Mouse (Mus musculus): ENCODE data around the gene Tenm4.

The Tenm4 gene

DNA sequence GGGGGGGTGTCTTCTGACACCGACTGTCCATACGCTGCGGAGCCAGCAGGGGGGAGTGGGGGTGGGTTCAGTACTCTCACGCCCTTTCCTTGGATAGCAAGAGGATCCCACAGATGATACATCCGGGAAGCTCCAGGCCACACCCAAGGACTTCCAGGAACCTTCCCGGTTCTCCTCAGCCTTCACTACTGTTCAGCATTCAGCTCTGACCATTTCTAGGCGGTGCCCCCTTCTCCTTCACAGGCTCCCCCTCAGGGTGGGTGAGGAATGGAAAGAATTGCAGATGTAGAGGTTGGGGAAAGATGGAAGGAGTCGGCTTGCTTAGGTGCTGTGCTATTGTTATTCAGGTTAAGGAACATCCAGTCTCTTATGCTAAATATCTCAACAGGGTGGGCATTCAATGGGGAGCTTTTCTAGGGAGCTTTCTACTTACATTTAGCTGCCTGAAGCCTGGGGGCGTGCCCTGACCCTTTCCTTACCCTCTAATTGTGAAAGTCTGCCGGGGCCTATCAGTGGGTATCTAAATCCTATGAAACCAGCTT, 33.8 kb downstream of the Tenm4 start:
- no peak for DNase-seq

DNA sequence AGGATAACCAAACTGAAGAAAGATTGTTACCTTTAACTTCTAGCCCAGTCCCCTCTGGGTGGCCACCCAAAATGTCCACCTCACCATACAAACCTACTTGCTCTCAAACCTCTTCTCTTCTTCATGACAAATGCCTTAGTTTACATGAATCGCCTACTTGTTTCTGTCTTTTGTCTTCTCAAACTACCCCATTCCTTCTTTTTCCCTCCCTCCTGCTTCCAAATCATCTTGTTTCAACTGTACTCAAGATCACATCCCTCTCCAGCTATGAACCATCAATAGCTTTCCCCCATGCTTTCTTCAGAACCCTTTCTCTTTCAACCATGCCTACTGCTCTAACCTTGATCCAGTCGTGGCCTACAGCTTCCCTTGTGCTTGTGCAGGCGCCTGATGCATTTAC, 36.0 kb downstream of the Tenm4 start:
- DNase-seq, result no peak

DNA sequence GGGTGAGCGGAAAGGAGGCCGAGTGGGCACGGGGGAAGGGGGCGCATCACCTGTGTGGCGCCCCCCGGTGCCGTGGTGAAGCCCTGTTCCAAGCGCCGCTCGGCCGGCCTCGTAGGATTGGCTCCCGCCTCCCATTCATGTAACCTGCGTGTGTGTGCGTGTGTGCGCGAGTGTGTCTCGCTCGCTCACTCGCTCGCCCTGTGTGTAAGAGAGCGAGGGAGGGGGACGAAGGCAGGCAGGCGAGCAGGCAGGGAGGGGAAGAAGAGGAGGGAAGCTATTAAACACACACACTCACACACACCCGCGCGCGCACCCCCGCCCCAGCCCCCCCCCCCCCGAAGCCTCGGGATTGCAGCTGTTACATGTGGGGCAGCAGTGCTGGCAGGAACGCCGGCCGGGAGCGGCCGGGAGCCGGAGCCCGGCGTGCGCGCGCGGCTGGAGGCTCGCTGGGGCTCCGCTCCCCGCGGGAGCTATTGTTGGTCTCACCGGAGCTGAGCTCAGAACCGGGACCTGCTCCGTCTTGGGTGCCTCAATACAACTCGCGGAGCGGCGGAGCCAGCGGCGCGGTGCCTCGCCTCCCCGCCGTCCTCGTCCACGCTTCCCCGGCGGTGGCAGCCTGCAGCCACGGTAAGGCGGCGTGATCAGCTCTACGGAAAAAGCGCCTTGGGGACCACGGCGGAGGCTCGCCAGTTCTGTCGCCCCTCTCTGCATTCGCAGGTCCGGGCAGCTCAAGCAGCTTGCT, 38.9 kb downstream of the Tenm4 start:
- DNase-seq, result peak; percentile 85

DNA sequence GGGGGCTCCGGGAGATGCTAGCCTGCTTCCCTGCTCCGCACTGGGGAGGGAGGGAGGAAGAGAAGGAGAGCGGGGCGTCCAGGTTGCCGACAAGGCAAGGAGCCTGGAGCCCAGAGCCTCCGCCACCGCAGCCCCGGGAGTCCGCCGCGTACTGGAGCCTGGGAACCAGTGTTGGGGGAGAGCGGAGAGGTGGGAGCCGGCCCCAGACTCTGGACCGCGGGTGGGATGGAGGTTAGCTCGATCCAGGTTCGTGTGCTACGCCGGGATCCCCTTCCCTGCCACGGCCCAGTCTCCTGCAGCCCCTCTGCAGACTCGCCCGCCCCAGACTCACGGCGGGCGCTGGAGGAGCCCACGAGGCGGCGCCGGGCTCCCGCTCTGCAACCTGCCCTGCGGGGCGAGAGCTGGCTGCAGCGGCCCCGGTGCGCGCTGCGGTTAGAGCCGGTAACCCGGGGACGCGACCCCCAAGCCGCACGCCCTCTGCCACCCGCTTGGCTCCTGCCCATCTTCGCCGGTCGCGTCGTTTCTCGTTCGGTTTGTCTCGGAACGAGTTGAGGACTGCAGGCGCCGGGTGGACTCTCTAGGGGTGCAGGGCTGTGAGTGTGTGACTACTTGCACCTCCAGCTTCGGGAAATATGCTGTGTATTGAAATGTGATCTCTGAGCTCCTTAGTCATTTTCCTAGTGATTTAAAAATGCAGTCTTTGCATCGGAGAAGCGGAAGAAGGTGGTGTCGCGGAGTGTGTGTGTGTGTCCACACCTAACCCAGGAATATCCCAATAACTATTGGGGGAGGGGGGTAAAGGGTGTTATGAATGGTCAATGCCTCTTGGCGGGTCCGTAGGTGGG, 39.7 kb downstream of the Tenm4 start:
- peak; percentile 78 for DNase-seq

DNA sequence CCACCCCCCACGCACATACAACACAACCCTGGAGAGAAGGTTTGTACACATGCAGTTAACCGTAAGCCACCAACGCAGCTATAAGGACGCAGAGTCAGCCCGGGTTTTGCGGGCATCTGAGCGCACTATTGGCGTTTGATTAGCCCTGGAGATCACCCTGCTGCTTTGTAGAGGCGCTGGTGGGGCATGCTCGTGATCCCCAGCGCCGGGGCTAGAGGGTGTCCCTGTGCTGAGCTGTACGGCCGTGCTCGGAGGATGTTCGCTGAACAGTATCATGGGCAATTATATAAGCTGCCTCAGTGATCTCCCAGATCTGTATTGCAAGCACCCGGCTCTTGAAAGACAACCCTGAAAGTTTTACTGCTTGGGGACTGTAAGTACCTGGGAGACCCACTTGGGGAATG, 40.6 kb downstream of the Tenm4 start:
- peak; percentile 53 for DNase-seq

DNA sequence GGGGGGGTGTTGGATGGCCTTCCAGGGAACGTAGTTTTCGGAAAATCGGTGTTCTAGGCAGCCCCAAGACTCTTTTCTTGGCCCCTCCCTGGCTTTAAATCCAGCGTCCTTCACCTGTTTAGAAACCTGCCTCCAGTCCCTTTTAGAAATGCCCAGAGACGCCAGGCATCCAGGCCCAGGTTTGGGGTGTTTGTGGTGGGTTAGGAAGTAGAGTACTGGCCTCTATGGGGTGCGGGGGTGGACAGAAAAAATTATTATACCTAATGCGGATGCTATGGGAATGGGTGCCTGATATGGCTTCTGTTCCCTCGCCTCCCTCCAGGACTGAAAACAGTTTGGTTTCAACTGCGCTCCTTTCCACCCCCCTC, 41.2 kb downstream of the Tenm4 start:
- no peak for DNase-seq

DNA sequence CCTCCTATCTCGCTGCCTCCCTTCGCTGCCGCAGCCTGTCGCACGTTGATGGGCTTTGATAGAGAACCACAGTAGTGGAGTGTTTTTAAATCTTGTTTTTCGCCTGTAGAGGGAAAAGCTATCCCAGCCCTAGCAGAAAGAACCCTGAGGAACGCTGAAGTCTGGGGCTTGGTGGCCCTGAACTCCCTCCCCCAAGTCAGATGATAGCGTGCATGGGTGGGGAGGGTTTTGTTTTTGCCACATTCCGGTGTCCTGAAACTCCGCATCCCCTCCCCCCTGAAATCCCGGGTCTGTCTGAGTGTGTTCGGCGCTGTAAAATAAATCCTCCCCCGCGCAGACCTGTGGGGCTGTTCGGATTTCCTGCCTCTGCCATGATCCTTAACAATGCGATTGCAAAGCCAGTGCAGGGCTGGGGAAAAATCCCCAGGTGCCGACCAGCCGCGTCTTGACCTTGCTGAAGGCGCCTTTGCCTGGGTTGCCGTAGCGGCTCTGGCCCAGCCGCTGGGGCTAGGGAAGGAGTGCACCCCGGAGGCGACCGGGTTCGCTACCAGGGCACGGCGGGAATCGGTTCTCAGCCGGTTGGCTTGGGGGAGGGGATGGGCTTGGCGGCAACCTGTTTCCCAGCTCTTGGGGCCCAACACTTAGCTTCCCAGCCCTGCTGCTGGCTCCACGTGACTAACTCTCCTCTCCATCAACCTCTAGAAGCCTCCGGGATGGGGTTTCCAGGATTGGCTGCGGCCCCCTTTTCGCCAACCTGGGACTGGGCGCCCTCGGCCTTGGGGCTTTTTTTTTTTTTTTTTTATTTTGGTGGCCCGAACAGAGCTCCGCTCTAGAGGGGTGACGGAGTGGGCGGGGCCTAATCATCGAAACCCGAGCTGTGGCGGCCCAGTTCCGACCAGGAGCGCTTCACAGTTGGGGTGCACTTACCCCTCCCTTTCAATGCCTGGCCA, 41.8 kb downstream of the Tenm4 start:
- DNase-seq, result peak; percentile 74

DNA sequence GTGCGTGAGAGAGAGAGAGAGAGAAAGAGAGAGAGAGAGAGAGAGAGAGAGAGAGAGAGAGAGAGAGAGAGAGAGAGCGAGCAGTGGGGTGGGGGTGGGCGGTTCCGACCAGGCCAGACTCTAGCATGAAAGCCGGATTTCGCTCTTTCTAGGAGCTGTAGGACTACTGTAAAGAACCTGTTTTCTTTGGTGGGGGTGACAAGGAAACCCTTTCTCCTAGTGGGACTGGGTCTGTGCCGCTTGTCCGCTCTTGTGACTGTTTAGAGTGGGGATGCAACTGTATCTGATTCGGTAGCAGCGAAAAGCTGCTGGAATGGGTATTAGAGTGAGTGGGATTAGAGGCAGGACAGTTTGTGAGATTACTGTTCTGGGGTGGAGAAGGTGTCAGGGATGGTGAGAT, 42.7 kb downstream of the Tenm4 start:
- peak; percentile 39 for DNase-seq

DNA sequence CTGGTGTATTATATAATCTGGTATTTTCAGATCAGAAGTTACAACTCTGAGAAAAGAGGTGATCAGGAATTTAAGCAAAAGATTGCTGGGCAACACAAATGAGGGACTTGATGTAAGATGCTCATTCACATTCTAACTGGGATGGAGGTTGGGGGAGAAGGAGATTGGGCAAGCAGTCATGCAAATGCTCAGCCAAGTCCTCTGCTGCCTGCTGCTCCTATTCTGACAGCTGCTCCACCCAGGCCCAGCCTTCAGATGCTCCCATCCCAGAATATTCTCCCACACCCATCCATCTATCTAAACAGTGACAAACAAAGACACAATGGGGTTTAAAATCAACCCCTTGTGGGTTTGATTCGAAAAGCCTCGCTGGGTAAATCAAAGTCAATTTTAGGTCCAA, 43.8 kb downstream of the Tenm4 start:
- DNase-seq, result no peak

DNA sequence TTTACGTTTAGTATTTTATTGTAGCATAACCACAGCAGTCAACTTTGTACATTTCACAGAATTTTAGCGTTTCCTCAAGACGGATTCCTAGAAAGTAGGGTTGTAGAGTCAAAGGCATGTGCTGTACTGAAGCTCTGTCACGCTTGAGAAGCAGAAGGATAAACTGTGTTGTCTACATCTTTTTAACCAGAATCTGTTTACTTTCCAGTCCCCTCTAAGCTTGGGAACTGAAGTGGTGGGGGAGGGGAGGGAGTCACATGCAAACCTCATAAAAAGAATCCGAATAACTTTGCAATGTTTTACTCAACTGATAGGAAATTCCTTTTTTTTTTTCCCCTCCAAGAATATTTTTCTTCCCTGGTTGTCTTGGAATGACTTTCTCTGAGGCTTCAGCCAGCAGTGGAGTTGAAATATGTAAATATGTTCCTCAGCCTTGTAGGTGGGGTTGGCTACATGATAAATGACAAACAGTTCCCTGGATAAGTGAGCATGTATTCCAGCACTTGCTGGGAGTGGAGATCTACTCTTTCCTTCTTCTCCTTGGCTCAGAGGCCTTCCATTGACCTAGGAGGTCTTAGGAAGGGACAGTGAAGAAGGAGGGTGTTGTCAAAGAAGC, 45.0 kb downstream of the Tenm4 start:
- DNase-seq, result no peak

DNA sequence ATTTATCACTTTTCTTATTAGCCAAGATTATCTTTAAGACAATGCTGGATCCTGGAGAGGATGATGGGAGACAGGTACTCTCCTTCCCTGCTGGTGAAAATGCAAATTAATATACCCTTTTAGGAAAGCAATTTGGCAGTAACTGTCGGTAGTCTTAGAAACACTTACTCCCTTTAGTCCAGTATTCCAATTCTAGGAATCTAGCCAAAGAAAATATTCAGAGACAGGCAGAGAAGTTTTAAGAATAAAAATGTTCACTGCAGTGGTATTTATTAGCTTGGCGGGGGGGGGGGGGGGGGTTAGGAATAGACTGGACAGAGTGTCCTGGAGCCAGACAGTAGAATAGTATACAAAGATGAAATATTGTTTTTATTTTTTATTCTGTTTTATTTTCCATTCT, 48.3 kb downstream of the Tenm4 start:
- no peak for DNase-seq

DNA sequence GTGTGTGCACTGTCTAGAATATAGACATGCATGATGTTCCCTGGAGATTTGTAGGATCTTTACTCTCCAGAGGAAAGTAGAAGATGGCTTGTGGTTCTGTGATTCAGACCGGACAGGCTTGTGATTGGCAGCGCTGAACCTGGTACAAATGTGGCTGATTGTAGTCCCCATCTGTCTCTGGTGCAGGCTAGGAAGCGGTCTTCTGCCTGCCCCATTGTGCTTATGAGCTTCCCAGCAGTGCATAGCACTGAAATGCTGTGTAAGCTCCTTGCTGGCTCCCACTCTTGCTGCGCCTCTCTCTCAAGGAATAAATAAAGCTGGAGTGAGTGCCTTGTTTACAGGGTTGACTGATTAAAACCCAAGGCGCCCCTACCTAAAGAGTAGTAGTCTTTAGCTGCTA, 49.6 kb downstream of the Tenm4 start:
- DNase-seq, result no peak

DNA sequence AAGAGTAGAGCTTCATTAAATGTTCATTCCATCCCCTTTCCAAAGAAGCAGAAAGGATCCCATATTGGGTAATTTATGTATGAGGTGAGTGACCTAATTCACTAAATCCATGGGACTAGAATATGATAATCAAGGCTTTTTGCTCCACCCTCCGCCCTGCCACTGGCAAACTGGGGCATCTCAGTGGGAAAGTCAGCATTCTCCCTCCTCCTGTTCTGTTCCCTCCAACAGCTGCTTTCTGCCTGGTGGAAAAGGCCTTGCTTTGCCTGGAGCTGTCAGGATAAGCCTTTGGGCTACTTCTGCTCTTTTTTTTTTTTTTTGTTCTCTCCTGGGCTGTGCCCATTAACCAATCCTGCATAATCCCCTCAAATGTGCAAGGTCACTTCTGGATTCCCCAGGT, 51.5 kb downstream of the Tenm4 start:
- DNase-seq, result peak; percentile 49

DNA sequence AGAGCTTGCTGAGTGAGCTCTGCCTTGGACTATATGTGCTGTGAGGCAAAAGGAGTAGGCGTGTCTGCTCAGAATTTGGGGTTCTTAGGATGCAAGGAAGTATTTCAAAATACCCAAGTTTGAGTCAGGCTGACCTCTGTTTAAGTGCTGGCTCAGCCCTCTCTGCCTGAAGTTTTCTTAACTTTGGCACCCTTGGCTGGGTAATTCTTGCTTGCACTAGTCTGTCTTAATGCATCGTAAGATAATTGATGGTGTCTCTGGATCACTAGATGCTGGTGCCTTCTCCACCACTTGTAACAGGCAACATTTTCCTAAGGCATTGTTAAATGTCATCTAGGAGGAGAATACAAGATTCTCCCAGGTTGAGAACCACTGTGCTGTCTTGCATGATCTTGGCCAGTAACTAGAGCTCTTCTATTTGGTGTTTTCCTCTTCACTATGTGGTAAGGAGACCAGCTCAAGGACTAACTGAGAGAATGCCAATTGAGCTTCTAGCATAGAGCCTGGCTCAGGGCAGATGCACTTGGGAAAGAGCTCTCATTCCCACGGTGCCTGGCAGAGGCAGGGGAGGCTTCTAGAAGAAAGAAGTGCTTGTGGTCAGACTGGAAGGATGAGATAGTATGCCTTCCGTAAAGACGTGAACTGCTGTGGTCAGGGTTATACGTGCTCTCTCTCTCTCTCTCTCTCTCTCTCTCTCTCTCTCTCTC, 57.7 kb downstream of the Tenm4 start:
- no peak for DNase-seq

DNA sequence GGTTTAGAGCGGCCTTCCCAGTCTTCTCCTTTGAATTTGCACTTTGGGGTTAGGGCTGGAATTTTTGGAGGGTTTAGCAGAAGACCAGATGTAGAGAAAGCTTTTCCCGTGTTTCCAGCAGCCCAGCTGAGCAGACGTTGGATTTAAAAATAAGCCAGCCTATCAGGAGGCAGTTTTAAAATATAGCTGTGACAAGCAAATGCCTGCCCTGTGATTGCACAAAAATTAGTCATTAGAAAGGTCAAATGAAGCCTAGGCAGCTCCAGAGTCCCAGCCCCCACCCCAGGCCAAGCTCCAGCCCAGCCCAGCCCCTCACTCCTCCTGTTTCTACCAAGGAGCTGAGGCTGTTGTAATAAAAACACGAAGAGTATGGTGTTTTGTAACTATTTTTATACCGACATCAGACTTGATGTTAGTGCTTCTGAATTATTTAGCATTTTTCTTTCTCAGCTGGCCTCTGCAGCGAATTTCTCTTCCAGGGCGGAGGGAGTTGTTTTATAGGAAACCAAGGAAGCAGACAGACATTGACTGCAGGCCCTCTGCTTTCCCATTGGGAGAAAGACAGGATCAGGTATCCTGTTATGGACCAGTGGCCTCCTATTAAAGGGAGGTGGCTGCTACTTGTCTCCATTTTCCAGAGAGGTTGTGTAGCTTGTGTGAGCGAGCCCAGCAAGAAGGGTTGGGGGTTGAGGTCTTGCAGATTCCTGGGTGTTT, 59.1 kb downstream of the Tenm4 start:
- DNase-seq, result peak; percentile 23

DNA sequence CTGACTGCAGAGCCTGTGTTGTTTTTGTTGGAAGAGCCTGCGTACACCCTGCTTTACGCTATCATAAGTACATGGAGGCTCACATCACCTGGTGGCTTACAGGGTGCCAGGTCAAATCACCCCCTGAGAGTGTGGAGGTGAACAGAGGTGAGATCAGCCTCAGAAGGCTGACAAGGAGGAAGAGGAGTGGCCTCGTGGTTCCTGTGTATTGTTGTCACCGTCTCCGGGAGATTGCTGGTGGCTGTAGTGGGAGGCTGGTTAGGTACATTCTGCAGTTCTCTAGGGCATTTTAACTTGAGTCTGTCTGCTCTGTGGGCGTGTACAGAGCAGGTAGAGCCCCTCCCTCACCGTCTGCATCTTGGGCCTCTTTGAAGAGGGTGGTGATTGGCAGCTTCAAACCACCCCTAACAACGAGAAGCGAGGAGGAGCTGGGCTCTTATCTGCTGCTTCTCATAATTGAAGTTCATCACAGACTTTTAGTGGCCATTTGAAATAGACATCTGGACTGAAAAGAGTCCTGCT, 59.7 kb downstream of the Tenm4 start:
- no peak for DNase-seq

DNA sequence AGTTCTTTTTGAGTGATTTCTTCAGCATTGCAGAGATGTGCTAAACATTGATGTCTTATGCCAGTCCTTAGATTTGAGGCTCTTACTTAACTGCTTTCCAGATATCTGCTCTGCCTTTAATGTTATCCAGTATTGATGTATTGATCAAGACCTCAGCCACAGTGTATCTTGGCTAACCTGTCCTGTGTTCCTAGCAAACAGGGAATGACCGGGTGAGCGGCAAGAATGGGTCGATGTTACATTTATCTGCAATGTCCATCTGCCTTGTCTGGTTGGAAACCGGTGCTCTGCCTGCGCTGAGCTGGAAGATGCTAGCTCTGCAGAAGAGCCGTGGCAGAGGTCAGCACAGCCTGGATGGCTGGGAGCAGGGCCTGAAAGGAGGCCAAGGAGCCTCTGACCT, 64.8 kb downstream of the Tenm4 start:
- DNase-seq, result no peak

DNA sequence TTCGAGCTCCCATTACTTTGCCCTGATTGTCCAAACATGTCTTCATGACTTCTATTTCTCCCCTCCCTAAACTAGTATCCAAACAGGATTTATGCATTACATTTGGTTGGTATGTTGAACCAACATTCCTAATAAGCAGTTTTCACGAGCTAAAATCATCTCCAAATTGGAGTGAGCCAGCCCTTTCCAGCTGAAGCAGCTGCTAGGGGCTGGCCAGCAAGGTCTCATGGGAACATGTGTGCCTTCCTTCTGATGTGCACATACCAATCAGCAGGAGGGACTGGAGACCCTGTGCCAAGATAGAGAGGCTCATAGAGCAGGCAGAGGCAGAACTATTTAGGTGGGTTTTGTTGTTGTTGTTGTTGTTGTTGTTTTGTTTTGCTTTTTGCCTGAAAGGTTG, 69.6 kb downstream of the Tenm4 start:
- no peak for DNase-seq

DNA sequence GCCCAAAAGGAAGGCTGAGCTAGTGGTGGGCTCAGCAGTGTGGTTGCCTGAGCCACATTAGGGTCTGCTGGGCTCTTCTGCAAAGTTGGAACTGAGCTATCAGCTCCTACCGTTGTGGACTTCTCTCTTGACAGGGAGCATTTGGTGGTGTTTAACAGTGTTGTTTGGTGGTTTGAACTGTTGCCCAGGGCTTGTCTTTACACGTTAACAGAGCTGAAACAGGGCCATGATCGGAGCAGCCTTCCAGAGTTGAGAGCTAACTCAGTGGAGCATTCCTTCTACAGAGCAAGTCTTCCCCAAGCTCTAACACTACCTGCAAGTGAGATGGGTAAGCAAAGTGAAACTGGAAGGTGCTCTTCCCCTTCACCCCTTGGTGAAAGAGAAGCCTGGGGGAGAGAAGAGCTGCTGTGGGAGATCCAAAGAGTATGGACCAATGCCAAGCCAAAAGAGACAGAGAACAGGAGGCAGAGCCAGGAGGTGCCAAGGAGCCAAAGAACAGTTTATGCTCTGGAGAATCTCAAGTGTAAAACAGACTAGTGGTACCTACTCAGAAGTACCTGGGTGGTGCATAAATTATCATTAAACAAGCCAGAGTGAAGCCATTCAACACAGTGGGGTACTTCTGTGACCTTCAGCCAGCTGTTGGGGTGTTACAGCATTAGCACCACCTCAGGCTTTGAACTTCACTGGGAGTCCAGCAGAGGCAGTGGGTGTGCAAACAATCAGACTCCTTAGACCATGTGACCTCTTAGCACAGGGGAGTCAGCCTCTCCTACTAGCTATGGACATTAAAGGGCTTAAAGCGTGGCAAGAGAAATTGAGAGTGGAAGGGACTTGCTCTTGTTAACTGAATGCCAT, 71.5 kb downstream of the Tenm4 start:
- DNase-seq, result no peak

DNA sequence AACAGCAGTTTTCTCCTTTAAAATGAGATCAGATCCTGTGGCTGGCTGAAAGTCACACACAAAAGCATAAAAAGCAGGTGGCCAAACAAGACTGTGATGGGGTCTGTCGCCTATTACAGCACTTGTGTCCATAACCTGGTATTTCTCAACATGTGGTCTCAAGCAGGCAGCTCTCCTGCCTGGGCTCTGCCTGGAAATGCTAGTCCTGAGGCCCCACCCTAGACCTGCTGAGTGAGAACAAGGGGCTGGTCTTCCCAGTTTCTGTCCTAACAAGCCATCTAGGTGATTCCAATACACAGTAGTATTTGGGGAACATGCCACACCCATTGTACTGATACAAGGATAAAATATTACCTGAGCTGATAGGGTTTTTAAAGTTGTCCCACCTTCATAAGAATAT, 73.8 kb downstream of the Tenm4 start:
- DNase-seq, result no peak

All from retina, postnatal 1 day (tissue).